Mouse (Mus musculus) thymus, postnatal 0 days (tissue): ENCODE results near the gene Pnkd. TPM values are rescaled to one million over a fixed set of nuclear protein-coding genes. Genes with fewer than 3 reads are reported as not detected.
"Not testable (repeated sequence)": the region's sequence is repeated elsewhere in the genome, so short reads cannot be mapped to it uniquely, and the experiment has no call there.

Experiments used
- DNase-seq: peaks from one replicate; pipeline ENCODE4 v3.0.0-alpha.2; 2015; ENCODE audit warnings: low spot score
- polyA plus RNA-seq: library from polyadenylated mRNA; unstranded; fragments of >200 nt; fragmentation: Nextera tagmentation; extraction: Ambion mirVana; gene quantifications from 2 replicates; pipeline ENCODE4 v1.2.1, GENCODE M21; 2015

Pnkd gene
- polyA plus RNA-seq, 1 experiment from 2014 or later = 84.9 TPM

- DNase-seq = no peak
These were observed 11.7 kb downstream of the Pnkd start for GRCm38 (mm10) chr1:74296477-74296876.

DNA sequence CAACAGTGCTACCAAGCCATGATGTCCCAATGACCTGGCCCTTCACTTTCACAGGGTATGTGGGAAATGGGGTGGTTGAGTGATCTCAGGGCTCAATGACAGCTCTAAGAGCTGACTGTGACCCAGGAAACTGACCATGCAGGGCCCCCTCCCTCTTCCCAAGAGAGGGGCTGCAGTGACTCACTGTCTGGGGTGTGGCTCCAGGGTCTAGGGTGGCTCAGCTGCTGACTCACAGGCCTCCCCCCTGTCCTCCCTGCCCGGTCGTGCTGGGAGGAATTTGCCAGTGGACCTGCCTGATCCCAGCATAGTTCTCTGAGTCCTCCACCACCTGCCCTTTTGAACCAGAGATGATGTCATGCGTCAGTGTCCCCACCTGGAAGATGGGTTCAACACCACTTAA, 12.5 kb downstream of the Pnkd start:
- DNase-seq = no peak

DNA sequence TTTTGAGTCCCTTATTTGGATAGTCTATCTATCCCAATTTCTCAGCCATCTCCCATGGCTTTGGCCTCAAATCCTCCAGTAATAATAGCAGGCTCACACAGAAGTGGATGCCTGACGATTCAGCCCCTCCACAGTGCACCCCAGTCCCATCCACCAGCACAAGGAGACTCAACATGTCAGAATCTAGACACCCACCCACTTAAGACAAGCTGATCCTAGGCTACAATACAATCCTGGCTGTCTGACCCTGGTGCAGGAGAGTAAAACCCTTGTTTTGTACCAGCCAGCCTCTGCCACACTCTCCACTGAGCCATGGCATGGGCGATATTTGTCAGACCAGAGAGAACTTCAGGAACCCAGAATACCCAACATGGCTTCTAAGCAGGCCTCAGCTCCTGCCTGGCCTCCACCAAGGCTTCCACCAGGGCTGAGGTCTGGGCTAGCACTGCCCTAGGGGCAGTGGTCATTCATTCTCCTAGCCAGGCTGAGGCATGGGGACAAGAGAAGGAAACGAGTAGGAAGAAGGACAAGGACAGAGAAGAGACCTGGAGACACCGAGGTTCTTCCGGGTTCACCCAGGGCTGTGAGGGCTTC, 13.5 kb downstream of the Pnkd start:
- no peak for DNase-seq

DNA sequence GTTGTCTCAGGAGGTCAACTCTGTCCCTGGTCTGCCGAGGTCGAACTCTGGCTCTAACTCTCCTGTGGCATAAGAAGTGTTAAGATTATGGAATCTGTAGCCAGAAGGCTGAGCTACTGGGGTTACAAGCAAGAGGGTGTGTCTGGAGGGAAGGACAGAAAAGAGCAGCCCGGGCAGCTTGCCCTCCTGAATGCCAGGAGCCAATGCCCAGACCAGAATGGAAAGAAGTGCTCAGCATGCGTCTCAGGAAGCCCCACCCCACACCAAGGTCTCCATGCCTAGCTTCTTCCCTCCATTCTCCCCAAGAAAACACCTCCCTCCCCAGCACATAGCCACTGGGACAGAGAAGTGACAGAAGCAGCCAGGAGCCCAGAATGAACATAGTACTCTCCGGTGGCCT, 14.3 kb downstream of the Pnkd start:
- DNase-seq = no peak

DNA sequence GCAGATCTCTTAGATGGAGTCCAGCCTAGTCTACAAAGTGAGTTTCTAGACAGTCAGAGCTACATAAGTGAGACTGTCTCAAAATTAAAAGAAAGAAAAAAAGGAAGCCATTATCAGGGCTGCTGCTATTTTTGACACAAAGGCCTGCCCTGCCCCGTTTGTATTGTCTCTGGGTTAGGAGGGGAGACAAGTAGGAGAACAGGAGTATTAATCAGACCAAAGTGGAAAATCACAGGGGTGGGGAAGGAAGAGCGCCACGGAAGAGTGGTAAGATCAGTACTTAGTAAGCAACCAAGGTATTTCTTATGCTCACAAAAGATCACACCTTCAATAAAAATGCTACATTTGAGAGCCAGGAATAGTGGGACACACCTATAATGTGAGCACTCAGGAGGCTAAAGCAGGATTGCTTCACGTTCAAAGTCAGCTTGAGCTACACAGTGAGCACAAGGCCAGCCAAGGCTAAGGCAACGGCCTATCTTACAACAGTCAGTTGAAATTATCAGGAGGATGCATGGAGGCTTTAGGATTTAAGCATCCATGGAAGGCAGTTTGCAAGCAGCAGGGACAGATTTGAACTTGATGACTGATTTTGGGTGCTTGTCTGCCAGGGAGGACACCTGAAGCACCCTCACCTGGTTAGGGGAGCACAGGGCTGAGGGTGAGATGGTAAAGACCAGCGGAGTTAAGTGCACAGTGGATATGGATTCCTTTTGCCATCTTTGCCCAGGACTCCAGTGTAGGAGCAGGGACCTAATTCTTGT, 15.8 kb downstream of the Pnkd start:
- DNase-seq = no peak

DNA sequence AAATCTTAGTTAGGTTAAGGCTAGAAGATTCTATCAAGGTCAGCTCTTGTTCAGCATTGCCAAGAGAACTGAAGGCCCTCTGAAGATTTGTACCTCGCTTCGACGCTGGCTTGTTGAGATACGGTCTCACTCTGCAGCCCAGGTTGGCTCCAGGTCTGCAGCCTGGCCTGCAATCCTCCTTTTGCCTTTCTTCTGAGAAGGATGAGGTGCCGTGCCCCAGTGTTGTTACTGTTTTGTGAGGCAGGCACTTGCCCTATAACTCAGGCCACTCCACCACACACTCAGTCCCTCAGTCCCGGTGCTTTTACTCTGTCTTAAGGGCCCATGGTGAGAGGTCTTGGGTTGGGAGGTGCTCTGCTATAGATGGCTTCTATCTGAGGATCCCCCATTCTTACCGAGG, 17.5 kb downstream of the Pnkd start:
- no peak for DNase-seq

DNA sequence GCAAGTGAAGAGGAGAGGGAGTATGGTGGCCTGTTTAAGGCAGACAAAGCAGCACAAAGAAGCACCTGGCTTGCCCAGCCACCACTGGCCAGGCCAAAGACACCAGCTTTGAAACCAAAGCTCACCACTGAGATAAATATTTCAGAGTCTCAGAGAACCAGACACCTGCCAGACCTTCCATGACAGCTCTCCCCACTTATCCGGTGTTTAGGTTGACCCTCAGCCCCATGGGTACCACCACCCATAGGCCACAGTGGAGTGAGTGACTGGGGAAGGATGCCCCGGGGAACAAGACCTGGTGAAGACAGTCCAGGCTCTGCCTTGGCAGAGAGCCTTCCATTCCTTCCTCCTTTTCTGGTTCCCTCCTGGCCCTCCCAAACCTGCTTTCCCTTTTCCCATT, 18.1 kb downstream of the Pnkd start:
- DNase-seq = no peak

DNA sequence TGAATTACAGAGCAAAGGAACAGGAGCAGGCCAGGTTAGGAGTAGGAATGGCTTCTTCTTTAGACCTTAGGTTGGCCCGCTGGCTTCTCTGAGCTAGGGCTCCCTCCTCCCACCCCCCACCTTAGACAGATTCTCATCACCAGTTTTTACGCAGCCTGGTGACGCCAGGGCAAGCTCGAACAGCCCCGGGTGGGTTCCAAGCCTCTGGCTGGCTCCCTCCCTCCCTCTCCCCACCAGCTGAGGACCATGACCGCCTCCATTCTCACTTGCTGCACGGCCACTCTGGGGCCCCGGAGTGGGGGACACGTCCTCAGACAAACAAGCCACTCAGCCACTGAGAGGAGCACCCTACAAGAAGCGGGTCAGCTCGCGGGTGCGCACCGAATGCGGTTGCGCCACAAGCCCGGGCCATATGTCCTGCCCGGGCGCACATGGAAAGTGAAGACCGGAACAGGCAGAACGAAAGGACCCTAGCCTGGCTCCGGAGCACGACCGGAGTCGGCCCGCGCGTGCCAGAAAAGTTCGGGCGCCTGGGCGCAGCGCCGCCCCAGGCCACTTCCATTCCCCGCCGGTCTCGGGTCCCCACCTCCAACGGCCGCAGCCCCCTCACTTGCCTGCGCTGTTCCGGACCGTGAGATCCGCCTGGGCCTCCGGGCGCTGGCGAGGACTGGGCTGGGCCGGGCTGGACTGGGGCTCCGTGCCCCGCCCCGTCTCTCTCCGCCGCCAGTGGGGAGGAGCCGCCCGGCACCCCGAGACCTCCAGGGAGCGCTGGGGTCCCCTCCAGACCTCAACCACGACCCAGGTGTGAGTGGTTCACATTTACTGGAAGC, 19.0 kb downstream of the Pnkd start:
- DNase-seq = peak; percentile 29

- no peak for DNase-seq
These were observed 19.6 kb downstream of the Pnkd start for GRCm38 (mm10) chr1:74304339-74304790.

DNA sequence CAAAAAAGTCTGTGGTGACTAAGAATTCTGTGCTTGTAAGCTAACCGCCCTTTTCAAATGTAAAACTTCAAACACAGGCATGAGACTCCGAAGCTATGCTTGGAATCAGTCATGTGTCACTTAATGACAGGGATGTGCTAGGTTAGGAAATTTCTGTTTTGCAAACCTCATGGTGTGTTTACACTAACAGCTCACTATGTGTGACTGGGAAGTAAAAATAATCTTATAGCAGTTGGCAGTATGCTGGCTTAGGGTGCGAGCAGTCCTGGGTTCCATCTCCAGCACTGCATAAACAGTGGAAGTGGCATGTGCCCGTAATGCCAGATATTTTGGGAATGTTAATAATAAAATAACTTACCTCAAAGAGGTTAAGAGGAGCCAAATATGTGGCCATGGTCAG, 20.2 kb downstream of the Pnkd start:
- DNase-seq = no peak

DNA sequence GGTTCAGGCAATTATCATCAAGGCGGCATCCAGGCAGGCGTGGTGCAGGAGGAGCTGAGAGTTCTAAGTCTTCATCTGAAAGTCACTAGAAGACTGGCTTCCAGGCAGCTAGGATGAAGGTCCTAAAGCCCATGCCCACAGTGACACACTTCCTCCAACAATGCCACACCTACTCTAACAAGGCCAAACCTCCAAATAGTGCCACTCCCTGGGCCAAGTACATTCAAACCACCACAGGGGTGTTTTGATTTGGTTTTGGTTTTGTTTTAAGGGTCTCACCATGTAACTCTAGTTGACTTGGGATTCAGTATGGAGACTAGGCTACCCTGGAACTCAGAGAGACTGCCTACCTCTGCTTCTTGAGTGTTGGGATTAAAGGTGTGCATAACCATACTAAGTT, 20.8 kb downstream of the Pnkd start, which contains the start of gene Tmbim1:
Gene Tmbim1, minus strand, starts transcription at position 101 of the 400 bp plus-strand sequence.
- no peak for DNase-seq

- no peak for DNase-seq
These were observed 22.4 kb downstream of the Pnkd start for GRCm38 (mm10) chr1:74307146-74307545.

- peak; percentile 36 for DNase-seq
These were observed 23.6 kb downstream of the Pnkd start for GRCm38 (mm10) chr1:74308001-74308964.

- no peak for DNase-seq
These were observed 25.0 kb downstream of the Pnkd start for GRCm38 (mm10) chr1:74309767-74310166.

- peak; percentile 83 for DNase-seq
These were observed 28.4 kb downstream of the Pnkd start for GRCm38 (mm10) chr1:74313049-74313692.

GRCm38 (mm10) chr1:74314796-74315195, 30.1 kb downstream of the Pnkd start:
- DNase-seq = no peak

DNA sequence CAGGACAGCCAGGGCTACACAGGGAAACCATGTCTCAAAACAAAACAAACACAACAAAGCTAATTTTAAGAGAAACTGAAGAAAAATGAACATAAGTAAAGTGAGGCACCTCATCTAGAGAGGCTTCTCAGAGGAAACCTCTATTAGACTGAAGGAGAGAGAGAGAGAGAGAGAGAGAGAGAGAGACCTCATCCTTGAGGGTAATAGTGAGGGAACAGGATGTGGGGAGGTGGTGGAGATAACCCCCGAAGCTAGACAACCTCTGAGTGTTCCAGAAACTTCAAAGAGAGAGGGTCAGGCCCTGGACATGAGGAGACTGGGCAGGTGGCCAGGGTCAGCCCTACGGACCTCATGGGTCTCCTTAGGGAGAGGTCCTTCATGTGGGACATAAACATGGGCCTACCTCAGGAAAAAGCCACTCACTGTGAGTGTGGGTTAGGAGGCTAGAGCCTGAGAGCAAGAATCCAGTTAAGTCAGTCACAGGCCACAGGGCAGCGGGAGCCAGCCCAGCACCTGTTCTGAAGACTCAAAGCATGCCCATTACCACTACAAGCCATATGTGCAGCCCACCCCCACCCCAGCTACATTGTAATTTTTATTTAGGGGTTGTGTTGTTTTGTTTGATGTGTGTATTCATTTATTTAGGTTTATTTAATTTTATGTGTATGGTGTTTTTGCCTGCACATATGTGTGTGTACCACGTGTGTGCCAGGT, 31.5 kb downstream of the Pnkd start:
- DNase-seq = peak; percentile 51

DNA sequence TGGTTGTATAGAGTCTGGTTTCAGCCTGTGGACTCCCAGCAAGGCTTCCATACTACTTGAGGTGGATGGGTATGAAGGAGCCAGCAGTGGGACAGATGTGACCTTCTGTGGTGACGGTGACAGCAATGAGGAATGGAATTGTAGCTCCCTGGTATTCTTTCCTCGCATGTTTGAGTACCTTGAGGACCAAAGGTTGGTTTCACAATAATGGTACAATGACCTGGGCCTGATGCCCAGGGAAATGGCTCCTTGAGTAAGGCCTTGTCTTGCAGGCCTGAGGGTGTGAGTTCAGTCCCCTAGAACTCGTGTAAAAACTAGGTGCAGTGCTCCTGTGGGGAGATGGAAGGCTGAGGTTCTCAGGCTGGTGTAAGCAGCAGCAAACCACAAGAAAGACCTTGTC, 34.0 kb downstream of the Pnkd start:
- DNase-seq = no peak

DNA sequence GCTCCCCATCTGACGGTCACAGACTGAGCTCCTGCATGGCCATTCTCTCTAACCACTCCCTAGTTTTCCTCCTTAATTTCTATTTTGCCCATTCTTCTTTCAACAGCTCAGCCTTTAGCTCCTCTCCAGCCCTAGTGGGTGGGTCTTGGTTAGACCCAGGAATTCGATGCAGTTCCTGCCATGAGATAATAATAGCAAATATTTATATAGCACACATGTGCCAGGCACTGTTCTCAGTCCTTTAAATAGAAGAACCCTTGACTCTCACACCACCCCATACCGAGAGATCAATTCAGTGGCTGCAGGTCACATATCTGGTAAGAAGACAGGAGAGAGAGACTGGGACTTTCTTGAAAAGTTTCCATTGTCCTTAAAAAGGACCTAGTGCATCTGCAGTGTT, 36.7 kb downstream of the Pnkd start:
- no peak for DNase-seq

DNA sequence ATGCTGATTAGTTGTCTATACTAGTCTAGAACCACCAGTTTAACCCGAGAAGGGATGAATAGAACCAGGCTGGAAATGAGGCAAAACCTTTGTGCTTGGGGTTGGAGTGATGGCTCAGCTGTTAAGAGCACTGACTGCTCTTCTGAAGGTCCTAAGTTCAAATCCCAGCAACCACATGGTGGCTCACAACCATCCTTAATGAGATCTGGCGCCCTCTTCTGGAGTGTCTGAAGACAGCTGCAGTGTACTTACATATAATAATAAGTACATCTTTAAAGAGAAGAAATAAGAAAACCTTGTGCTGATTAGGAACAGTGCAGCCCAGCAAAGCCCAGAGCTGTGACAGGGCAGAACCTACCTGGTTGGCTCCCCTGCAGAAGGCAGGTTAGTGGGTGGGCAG, 42.2 kb downstream of the Pnkd start:
- not testable (repeated sequence) for DNase-seq
